Mouse (Mus musculus): ENCODE measurements around the gene Rps16.

Gene Rps16

DNA sequence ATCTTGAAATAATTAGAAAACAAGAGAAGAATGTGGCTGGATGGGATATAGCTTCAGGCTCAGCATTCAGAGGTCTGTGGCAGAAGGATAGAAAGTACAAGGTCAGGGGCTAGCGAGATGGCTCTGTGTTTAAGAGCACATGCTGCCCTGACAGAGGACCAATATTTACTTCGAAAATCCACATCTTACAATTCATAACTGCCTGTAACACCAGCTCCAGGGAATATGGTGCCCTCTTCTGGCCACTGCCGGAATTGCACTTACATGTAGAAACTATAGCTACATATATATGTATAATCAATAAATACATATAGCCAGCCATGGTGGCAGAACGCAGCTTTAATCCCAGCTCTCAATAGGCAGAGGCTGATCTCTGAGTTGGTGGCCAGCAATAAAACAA, 5.8 kb upstream of the Rps16 start:
- in situ Hi-C loops (cut with MboI; ENCODE audit: low sequenced_read_pairs) = no loop called here

DNA sequence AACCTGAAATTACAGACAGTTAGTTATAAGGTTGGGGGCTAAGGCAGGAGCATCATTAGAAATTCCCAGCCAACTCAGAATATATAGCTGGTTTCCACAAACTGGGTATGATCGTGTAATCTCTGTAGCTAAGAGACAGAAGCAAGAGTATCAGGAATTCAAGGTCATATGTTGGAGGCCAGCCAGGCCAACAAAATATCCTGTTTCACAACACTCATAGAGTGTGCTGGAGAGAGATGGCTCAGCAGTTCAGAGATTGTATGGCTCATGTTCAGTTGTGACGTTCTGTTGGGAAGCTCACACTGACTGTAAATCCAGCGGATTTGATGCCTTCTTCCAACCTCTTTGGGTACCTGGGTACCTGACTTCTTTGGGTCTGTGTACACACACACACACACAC, 2.7 kb upstream of the Rps16 start:
- in situ Hi-C loops (cut with MboI; ENCODE audit: low sequenced_read_pairs) = no loop called here

DNA sequence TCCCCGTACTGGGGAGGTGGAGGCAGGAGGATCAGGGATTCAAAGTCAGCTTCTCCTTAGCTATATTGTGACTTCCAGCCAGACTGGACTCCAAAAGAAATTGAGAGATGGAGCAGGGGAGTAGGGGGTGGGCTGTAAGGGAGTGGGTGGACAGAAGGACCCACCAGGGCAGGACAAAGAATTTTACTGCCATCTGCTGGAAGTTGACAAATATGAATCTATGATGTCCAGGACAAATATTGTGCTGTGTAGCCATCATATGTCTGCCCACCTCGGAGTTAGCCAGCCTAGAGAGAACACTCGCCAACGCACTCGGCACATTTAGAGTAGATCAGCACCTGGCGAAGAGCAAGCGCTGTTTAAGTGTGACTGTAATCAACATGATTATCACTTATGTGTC, 1.9 kb upstream of the Rps16 start:
- in situ Hi-C loops (cut with MboI; ENCODE audit: low sequenced_read_pairs) = no loop called here

DNA sequence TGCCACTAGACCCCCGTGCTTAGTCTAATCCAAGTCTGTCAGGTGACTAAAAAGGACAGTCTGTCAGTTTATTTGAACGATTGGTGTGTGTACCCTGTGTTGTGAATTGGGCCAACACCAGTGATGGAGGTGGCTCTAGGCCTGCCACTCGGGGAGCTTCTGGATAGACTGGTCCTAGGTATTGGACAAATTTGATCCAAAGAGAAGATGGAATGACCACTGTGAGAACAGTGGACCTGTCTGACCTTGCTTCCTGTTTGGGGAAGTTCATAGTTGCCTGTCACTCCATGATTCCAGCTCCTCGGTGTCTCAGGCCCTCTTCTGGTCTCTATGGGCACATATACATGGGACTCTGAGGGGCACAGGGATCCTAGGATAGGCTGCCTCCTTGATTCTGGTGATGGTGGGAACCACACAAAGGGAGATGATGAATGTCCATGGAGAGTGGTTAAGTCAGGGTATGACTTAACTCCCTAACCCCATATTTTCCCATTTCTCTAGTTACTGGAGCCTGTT, 1.3 kb downstream of the Rps16 start:
- in situ Hi-C loops (cut with MboI; ENCODE audit: low sequenced_read_pairs) = no loop called here

DNA sequence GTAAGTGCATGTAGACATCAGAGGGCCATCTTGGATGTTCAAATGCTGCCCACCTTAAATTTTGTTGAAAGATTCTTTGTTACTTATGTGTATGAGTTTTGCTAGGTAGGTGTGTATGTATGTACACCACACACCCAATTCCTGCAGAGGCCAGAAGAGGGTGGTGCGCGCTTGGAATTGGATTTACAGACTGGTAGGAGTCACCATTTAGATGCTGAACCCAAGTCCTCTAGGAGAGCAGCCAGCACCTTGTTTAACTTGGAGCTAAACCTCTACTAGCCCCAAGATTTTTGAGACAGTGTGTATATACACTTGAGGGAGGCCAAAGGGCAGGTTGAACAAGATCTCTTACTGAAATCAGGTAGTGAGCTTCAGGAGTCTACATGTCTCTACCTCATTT, 2.8 kb downstream of the Rps16 start:
- in situ Hi-C loops (cut with MboI; ENCODE audit: low sequenced_read_pairs) = no loop called here

- in situ Hi-C loops (cut with MboI; ENCODE audit: low sequenced_read_pairs) = no loop called here
These were observed 3.7 kb downstream of the Rps16 start for GRCm38 (mm10) chr7:28354113-28354581.

DNA sequence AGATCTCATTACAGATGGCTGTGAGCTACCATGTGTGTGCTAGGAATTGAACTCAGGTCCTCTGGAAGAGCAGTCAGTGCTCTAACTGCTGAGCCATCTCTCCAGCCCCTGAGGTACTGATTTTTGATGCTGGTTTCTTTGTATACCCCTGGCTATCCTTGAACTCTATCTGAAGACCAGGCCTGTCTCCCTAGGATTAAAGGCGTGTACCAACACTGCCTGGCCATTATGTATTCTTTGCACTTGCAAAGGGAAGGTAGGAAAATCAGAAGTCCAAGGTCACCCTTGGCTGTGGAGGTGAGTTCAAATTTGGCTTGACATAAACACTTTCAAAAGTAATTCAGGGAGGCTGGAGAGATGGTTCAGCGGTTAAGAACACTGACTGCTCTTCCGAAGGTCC, 4.1 kb downstream of the Rps16 start:
- in situ Hi-C loops (cut with MboI; ENCODE audit: low sequenced_read_pairs) = no loop called here

- in situ Hi-C loops (cut with MboI; ENCODE audit: low sequenced_read_pairs) = no loop called here
These were observed 4.8 kb downstream of the Rps16 start for GRCm38 (mm10) chr7:28355221-28355620.

- in situ Hi-C loops (cut with MboI; ENCODE audit: low sequenced_read_pairs) = no loop called here
These were observed 6.5 kb downstream of the Rps16 start for GRCm38 (mm10) chr7:28356981-28357380.

- in situ Hi-C loops (cut with MboI; ENCODE audit: low sequenced_read_pairs) = no loop called here
These were observed 7.5 kb downstream of the Rps16 start for GRCm38 (mm10) chr7:28357984-28358383.

DNA sequence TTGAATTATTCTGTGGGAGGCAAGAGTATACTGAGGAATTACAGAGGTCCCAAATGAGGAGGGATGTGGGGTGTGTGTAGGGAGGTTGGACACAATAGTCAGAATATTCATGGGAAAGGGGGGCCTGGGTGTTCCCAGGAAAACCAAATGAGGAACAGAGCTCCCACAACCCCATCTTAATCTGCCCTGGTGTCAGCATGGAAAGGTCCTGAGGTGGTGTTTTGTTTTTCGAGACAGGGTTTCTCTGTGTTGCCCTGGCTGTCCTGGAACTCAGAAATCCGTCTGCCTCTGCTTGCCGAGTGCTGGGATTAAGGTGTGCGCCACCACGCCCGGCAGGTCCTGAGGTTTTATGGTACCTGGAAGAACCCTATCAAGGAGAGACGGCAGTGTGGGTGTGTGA, 8.0 kb downstream of the Rps16 start:
- in situ Hi-C loops (cut with MboI; ENCODE audit: low sequenced_read_pairs) = no loop called here

- in situ Hi-C loops (cut with MboI; ENCODE audit: low sequenced_read_pairs) = no loop called here
These were observed 9.4 kb downstream of the Rps16 start for GRCm38 (mm10) chr7:28359854-28360253.

- in situ Hi-C loops (cut with MboI; ENCODE audit: low sequenced_read_pairs) = no loop called here
These were observed 9.8 kb downstream of the Rps16 start for GRCm38 (mm10) chr7:28360291-28360690.

DNA sequence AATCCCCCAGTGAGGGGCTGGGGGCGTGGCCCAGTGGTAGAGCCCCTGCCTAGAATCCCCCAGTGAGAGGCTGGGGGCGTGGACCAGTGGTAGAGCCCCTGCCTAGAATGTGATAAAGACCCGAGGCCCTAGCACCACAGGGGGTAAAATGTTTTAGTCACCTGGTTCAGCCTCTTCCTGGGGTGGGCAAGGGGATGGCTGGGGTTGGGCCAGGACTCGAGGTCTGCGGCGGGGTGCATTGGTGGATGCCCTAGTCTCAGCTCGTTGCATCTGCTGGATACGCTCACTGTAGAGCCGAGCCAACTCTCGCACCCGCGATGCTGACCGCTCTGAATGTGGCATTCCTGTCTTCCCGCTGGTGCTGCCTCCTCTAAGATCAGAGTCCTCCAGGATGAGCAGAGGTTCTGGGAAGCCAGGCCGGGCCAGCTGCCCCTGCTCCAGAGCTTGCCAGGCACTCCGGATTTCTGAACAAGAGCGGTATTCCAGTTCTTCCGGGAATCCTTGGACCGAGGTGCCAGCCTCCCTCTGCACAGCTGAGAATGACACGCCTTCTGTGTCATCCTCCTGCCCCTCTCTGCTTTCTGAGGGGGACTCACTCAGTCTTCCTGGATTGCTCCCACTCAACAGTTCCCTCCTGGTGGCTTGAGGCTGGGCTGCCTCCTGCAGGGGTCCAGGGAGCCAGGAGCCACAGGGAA, 11.3 kb downstream of the Rps16 start:
- in situ Hi-C loops (cut with MboI; ENCODE audit: low sequenced_read_pairs) = no loop called here

DNA sequence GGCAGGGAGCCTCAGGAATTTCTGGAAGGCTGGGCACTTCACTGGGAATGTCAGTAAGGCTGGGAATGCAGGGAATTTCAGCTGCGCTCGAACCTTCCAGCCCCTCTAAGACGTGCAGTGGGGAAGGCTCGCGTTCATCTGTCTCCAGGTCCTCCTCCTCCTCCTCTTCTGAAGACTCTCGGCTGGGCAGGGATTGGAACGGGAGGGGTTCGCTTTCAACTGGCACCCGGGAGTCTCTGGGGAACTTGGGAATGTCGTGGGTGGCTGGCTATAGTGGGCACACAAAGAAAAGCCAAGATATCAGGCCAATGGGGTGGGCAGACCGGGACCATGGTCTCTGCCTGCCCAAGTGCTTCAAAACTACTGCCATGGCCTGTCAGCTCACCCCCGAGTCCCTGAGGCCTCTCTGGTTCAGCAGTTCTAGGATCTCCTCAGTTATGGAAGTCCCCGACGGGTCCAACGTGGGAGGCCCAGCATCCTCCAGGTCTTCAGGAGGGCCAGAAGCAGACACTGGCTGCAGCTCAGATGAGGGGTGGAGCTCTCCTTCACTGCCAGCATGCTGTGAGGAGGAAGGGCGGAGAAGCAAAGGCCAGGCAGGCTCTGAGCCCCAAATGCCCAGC, 12.1 kb downstream of the Rps16 start:
- in situ Hi-C loops (cut with MboI; ENCODE audit: low sequenced_read_pairs) = no loop called here

GRCm38 (mm10) chr7:28367663-28368275, 17.3 kb downstream of the Rps16 start:
- in situ Hi-C loops (cut with MboI; ENCODE audit: low sequenced_read_pairs) = no loop called here

DNA sequence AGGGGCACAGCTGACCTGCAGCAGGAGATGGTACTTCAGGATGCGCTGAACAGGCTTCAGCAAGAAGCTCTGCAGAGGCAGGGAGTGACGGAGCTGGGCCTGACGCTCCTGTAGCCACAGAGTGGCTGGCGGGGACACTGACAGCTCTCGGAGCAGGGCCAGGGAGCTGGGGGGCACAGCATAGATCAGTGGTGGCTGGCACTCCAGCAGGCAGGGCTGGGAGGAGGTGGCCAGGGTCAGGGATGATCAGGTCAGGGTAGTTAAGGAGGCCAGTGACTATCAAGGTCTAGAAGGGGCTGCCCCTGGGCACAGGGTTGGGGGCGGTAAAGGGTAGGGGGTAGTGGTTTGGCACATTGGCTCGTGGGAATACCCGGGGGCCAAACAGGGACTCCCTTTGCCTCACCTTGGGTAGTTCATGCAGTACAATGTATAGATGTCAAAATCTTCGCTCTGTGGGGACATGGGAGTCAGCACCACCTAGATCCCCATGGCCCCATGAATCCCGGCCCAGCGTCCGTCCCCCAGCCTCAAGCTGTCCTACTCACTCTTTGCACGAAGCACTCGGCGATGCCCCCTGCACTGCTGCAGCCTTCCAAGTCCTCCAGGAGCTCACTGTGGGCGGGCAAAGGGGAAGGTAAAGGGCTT, 17.9 kb downstream of the Rps16 start:
- in situ Hi-C loops (cut with MboI; ENCODE audit: low sequenced_read_pairs) = no loop called here

DNA sequence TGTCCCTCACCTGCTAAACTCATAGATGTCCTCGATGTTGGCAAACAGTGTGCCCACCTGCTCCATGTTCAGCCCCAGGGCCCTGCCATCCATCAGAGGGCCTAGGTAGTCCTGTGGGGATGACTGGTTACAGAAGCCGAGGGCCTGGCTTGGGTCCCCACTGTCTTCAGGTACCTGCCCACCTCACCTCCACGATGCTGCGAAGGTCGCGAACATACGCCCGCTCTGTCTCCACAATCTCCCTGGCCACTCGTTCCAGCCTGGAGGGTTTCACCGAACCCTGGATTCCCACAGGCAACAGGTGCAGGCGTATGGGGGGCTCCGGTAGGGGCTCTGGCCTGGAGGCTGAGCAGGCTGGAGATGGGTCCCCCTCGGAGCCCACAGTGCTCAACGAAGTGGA, 19.6 kb downstream of the Rps16 start:
- in situ Hi-C loops (cut with MboI; ENCODE audit: low sequenced_read_pairs) = no loop called here

DNA sequence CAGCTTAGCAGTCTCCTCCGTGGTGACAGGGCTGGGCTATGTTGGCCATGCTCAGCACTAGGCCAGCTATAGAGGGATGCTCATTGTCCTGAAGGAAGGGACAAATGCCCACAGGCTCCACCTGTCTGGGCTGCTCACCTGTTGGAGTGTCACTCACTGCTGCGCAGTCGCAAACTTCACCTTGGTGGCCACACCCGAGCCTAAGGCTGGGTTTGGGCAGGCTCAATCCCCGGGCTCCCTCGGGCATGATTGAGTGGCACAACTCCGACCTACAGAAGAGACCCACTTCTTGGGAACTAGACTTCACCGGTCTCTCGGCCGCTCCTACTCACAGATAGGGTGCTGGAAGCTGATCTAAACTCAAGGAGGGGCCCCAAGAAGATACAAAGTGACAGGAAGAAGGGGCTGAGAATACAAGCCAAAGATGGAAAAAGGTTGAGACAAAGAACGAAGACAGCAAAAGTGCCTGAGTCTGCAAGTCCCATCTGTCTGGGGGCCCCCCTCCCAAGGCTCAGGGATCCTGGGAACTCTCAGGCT, 20.6 kb downstream of the Rps16 start:
- in situ Hi-C loops (cut with MboI; ENCODE audit: low sequenced_read_pairs) = no loop called here

GRCm38 (mm10) chr7:28371514-28371989, 21.1 kb downstream of the Rps16 start:
- in situ Hi-C loops (cut with MboI; ENCODE audit: low sequenced_read_pairs) = no loop called here

All from CH12F3 (cell line).